12 mouse cellular contexts compared by ENCODE assay signal in genomic region chr2:20735444-20735843, GRCm38 (mm10).
DNase-seq lines count a peak whose midpoint lies in the region; ATAC-seq and TF ChIP-seq lines count a peak whose summit lies in the region.
"Had no signal": no experiment of that assay in that cellular context is flagged by ENCODE, and none has a peak within 500 bp of the region (broad histone marks: within the 10 kb centered on the region; RNA-seq: fewer than 3 reads in every experiment).

No protein-coding gene starts in this region.

- peak; percentile 6 for DNase-seq in hindbrain, embryonic 11.5 days (ENCODE audit: low spot score)
- DNase-seq in hindbrain, embryonic 14.5 days (ENCODE audit: low spot score), result no peak
- DNase-seq in 3134 (ENCODE audit: extremely low read depth, insufficient read length, low spot score) (peak; percentile 7), A20 (ENCODE audit: low read depth, low spot score) (peak; percentile 26)
- no peak for DNase-seq in heart, adult 8-10 months (ENCODE audit: low spot score)
- DNase-seq in frontal cortex, postnatal 14 days (ENCODE audit: low spot score in 2 of 2), result no peak
- DNase-seq: cerebellum, adult 11 months; forebrain, postnatal 0 days had no signal

- ATAC-seq in hindbrain, embryonic 11.5 days (ENCODE audit: low FRiP score), result peak; percentile 72; the same call in 1 of the 2 replicates
- no peak for ATAC-seq in hindbrain, embryonic 14.5 days (ENCODE audit: low FRiP score)
- ATAC-seq in intestine, postnatal 0 days, result 0 out of 2 replicates have a peak, but pooled peaks have one; percentile 19
- ATAC-seq: forebrain, postnatal 0 days; inflammation-experienced regulatory T-cells, adult 6 months had no signal

- H3K9ac ChIP-seq in hindbrain, embryonic 11.5 days (ENCODE audit: low read depth, low read length), result no peak overlapping the region
- no peak overlapping the region for H3K9ac ChIP-seq in hindbrain, embryonic 14.5 days
- H3K9ac ChIP-seq in intestine, postnatal 0 days (ENCODE audit: low read depth, low read length), result no peak overlapping the region
- H3K9ac ChIP-seq: forebrain, postnatal 0 days; limb, embryonic 13.5 days had no signal

- H3K9me3 ChIP-seq in hindbrain, embryonic 11.5 days (ENCODE audit: control insufficient read depth, low read length), result no peaks in the 10 kb centered on the region
- H3K9me3 ChIP-seq in hindbrain, embryonic 14.5 days (ENCODE audit: control insufficient read depth, low read length), result no peaks in the 10 kb centered on the region
- H3K9me3 ChIP-seq in intestine, postnatal 0 days (ENCODE audit: control insufficient read depth), result no peaks in the 10 kb centered on the region
- H3K9me3 ChIP-seq: G1E; limb, embryonic 13.5 days had no signal

- H3K4me3 ChIP-seq in hindbrain, embryonic 11.5 days (ENCODE audit: low read depth, low read length), result no peak overlapping the region
- no peak overlapping the region for H3K4me3 ChIP-seq in hindbrain, embryonic 14.5 days (replicated peaks; ENCODE audit: low read length)
- H3K4me3 ChIP-seq in intestine, postnatal 0 days (ENCODE audit: low read depth, low read length), result peak overlapping the region; percentile 37; the same call in 1 of the 2 replicates
- H3K4me3 ChIP-seq: limb, embryonic 13.5 days had no signal

- no peaks in the 10 kb centered on the region for H3K27me3 ChIP-seq in hindbrain, embryonic 11.5 days (ENCODE audit: control insufficient read depth, insufficient read depth, low read length)
- no peaks in the 10 kb centered on the region for H3K27me3 ChIP-seq in hindbrain, embryonic 14.5 days (ENCODE audit: control insufficient read depth, insufficient read depth, low read length)
- H3K27me3 ChIP-seq in intestine, postnatal 0 days (replicated peaks; ENCODE audit: control insufficient read depth, insufficient read depth, low read length), result no peaks in the 10 kb centered on the region
- H3K27me3 ChIP-seq: limb, embryonic 13.5 days had no signal

- 43% methylated on average over 3 of the region's 3 CpGs for WGBS in hindbrain, embryonic 11.5 days
- WGBS in hindbrain, embryonic 14.5 days, result 37% methylated on average over 3 of the region's 3 CpGs
- WGBS in intestine, postnatal 0 days, result 50% methylated on average over 3 of the region's 3 CpGs

- no peaks in the 10 kb centered on the region for H3K4me1 ChIP-seq in hindbrain, embryonic 11.5 days (replicated peaks; ENCODE audit: control insufficient read depth, insufficient read depth, low read length)
- no peaks in the 10 kb centered on the region for H3K4me1 ChIP-seq in hindbrain, embryonic 14.5 days (replicated peaks; ENCODE audit: control insufficient read depth, insufficient read depth, low read length)
- H3K4me1 ChIP-seq in intestine, postnatal 0 days (replicated peaks; ENCODE audit: control insufficient read depth, insufficient read depth, low read length), result peaks cover 7% of the 10 kb centered on the region; the same call in 1 of the 2 replicates

- no peak for TF ChIP-seq CTCF in intestine, postnatal 0 days (IDR thresholded peaks at IDR 0.05; ENCODE audit: low read depth)

- no peaks in the 10 kb centered on the region for H3K36me3 ChIP-seq in hindbrain, embryonic 11.5 days (ENCODE audit: control insufficient read depth, insufficient read depth, low read length)
- H3K36me3 ChIP-seq in hindbrain, embryonic 14.5 days (replicated peaks; ENCODE audit: control insufficient read depth, insufficient read depth), result no peaks in the 10 kb centered on the region
- H3K36me3 ChIP-seq in intestine, postnatal 0 days (ENCODE audit: control insufficient read depth, insufficient read depth), result no peaks in the 10 kb centered on the region
- H3K36me3 ChIP-seq: G1E; limb, embryonic 13.5 days had no signal

- H3K4me2 ChIP-seq in hindbrain, embryonic 11.5 days (replicated peaks; ENCODE audit: low read depth, low read length), result no peak overlapping the region
- H3K4me2 ChIP-seq in hindbrain, embryonic 14.5 days (replicated peaks), result no peak overlapping the region
- H3K4me2 ChIP-seq in intestine, postnatal 0 days (replicated peaks; ENCODE audit: low read depth), result peak overlapping the region; percentile 61
- H3K4me2 ChIP-seq: limb, embryonic 13.5 days had no signal

- no peak overlapping the region for H3K27ac ChIP-seq in hindbrain, embryonic 11.5 days (ENCODE audit: low read depth, low read length)
- no peak overlapping the region for H3K27ac ChIP-seq in hindbrain, embryonic 14.5 days
- H3K27ac ChIP-seq in intestine, postnatal 0 days (ENCODE audit: low read depth, low read length), result peak overlapping the region; percentile 83
- H3K27ac ChIP-seq: limb, embryonic 13.5 days had no signal

Comparison
In these comparisons a context has a peak if more than half of its experiments do, and no peak if none do; other contexts are left out.
1. DNase-seq: peak in hindbrain, embryonic 11.5 days (single experiment), 3134 (single experiment) and A20 (single experiment); none in hindbrain, embryonic 14.5 days (single experiment), heart, adult 8-10 months (single experiment) and frontal cortex, postnatal 14 days (0 of 2).